Mouse (Mus musculus) erythroblast, embryonic 14.5 days (primary cell): Measurements from ENCODE around the gene D630039A03Rik.

Experiments
- GATA1 ChIP-seq: IDR thresholded peaks from 2 replicates; pipeline ENCODE4 v1.6.1; 2012; ENCODE audit warnings: low read length, inconsistent platforms, mixed read lengths
- TAL1 ChIP-seq: IDR thresholded peaks from 3 replicates; pipeline ENCODE4 v1.6.1; 2012; ENCODE audit warnings: low read length, inconsistent platforms, mixed read lengths

DNA sequence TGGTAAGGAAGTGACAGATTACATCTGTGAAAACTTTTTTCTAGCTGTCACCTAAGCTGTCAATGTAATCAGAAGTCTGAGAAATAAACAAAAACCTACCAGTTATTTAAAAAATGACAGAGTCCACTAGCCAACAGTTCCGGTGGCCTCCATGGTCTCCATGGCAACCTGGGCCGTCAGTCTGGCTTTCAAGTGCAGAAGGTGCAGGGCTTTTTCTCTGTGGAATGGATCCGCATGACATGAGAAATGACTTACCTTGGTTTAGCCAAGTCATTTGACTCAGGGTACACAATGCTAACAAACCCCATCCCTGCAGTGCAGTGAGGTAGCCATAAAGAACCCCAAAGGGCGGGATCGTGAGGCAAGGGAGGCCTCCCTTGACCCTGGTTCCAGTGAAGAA is 6.1 kb upstream of the D630039A03Rik start:
- no peak for TF ChIP-seq TAL1
- no peak for TF ChIP-seq GATA1
